Mouse (Mus musculus): ENCODE results near the gene Pkd2l1.

The Pkd2l1 gene

GRCm38 (mm10) chr19:44192342-44192741, at the start of gene Pkd2l1:
Pkd2l1 (minus strand) TSS chr19:44192442.
- DNase-seq (ENCODE audit: low read depth), result no peak

GRCm38 (mm10) chr19:44238906-44239305, 46.7 kb upstream of the Pkd2l1 start:
- no peak for DNase-seq (ENCODE audit: low read depth)

- DNase-seq (ENCODE audit: low read depth), result no peak
Observed at GRCm38 (mm10) chr19:44237471-44238006, 45.3 kb upstream of the Pkd2l1 start.

GRCm38 (mm10) chr19:44231608-44232151, 39.4 kb upstream of the Pkd2l1 start:
- DNase-seq (ENCODE audit: low read depth), result peak; percentile 15

- DNase-seq (ENCODE audit: low read depth), result no peak
Observed at GRCm38 (mm10) chr19:44230212-44230611, 38.0 kb upstream of the Pkd2l1 start.

GRCm38 (mm10) chr19:44229776-44230175, 37.5 kb upstream of the Pkd2l1 start:
- DNase-seq (ENCODE audit: low read depth), result no peak

- peak; percentile 97 for DNase-seq (ENCODE audit: low read depth)
Observed at GRCm38 (mm10) chr19:44225728-44226127, 33.5 kb upstream of the Pkd2l1 start.

- DNase-seq (ENCODE audit: low read depth), result peak; percentile 50
Observed at GRCm38 (mm10) chr19:44217958-44218525, 25.8 kb upstream of the Pkd2l1 start.

- DNase-seq (ENCODE audit: low read depth), result no peak
Observed at GRCm38 (mm10) chr19:44215255-44215654, 23.0 kb upstream of the Pkd2l1 start.

GRCm38 (mm10) chr19:44207079-44207478, 14.8 kb upstream of the Pkd2l1 start:
- DNase-seq (ENCODE audit: low read depth), result peak; percentile 36

GRCm38 (mm10) chr19:44203015-44203564, 10.8 kb upstream of the Pkd2l1 start, which contains the start of gene Scd3:
Scd3 (plus strand) TSS chr19:44203269.
- DNase-seq (ENCODE audit: low read depth), result no peak

- DNase-seq (ENCODE audit: low read depth), result peak; percentile 52
Observed at GRCm38 (mm10) chr19:44198964-44199363, 6.7 kb upstream of the Pkd2l1 start.

- DNase-seq (ENCODE audit: low read depth), result no peak
Observed at GRCm38 (mm10) chr19:44198494-44198893, 6.3 kb upstream of the Pkd2l1 start.

- DNase-seq (ENCODE audit: low read depth), result peak; percentile 67
Observed at GRCm38 (mm10) chr19:44197053-44197852, 5.0 kb upstream of the Pkd2l1 start.

- DNase-seq (ENCODE audit: low read depth), result peak; percentile 57
Observed at GRCm38 (mm10) chr19:44195138-44195537, 2.9 kb upstream of the Pkd2l1 start.

GRCm38 (mm10) chr19:44193906-44194305, 1.7 kb upstream of the Pkd2l1 start:
- DNase-seq (ENCODE audit: low read depth), result no peak

GRCm38 (mm10) chr19:44189056-44189455, 3.2 kb downstream of the Pkd2l1 start:
- DNase-seq (ENCODE audit: low read depth), result no peak

- no peak for DNase-seq (ENCODE audit: low read depth)
Observed at GRCm38 (mm10) chr19:44183968-44184367, 8.3 kb downstream of the Pkd2l1 start.

GRCm38 (mm10) chr19:44180502-44180901, 11.7 kb downstream of the Pkd2l1 start:
- DNase-seq (ENCODE audit: low read depth), result peak; percentile 16

- no peak for DNase-seq (ENCODE audit: low read depth)
Observed at GRCm38 (mm10) chr19:44176741-44177140, 15.5 kb downstream of the Pkd2l1 start.

- no peak for DNase-seq (ENCODE audit: low read depth)
Observed at GRCm38 (mm10) chr19:44174835-44175234, 17.4 kb downstream of the Pkd2l1 start.

- peak; percentile 64 for DNase-seq (ENCODE audit: low read depth)
Observed at GRCm38 (mm10) chr19:44161515-44161914, 30.7 kb downstream of the Pkd2l1 start.

GRCm38 (mm10) chr19:44159386-44159785, 32.9 kb downstream of the Pkd2l1 start:
- DNase-seq (ENCODE audit: low read depth), result no peak
